22 mouse cellular contexts compared by ENCODE assay signal in the genomic region with DNA sequence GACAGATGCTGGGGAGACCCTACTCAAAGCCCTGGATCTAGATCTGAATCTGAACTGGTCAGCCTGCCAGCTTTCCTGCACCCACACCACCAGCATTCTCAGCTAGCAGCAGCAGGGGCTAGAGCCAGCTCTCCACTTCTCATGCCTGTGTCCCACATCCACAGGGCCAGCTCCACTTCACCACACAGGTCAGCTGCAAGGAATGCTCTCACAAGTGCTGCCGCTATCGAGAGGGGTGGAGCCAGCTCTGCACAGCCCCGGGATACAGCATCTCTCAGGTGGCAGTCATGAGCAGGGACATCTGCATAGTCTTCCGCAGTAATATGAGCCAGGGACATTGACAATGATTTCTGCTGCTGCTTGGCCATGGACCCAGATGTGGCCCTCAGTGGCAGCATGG. TPM values are rescaled to one million over a fixed set of nuclear protein-coding genes. Genes with fewer than 3 reads are reported as not detected.
DNase-seq lines count a peak whose midpoint lies in the region; ATAC-seq lines count a peak whose summit lies in the region.
"Had no signal": no experiment of that assay in that cellular context is flagged by ENCODE, and none has a peak within 500 bp of the region (broad histone marks: within the 10 kb centered on the region; RNA-seq: fewer than 3 reads in every experiment).

No protein-coding gene starts in this region.

- no peaks in the 10 kb centered on the region for H3K9me3 ChIP-seq in midbrain, embryonic 11.5 days (ENCODE audit: control insufficient read depth, low read length)
- no peaks in the 10 kb centered on the region for H3K9me3 ChIP-seq in midbrain, embryonic 14.5 days (ENCODE audit: control insufficient read depth, low read length)
- H3K9me3 ChIP-seq: heart, embryonic 15.5 days; megakaryocyte, embryonic 14.5 days had no signal

- no peak overlapping the region for H3K4me3 ChIP-seq in midbrain, embryonic 11.5 days (ENCODE audit: low read depth, low read length)
- H3K4me3 ChIP-seq in midbrain, embryonic 14.5 days (replicated peaks; ENCODE audit: low read depth, low read length): no peak overlapping the region
- H3K4me3 ChIP-seq: heart, embryonic 15.5 days; limb, embryonic 12.5 days; megakaryocyte, embryonic 14.5 days had no signal

- H3K4me2 ChIP-seq in midbrain, embryonic 11.5 days: no peak overlapping the region
- H3K4me2 ChIP-seq in midbrain, embryonic 14.5 days (ENCODE audit: low read length): no peak overlapping the region
- H3K4me2 ChIP-seq: heart, embryonic 15.5 days; limb, embryonic 12.5 days; liver, embryonic 11.5 days had no signal

- no peaks in the 10 kb centered on the region for H3K27me3 ChIP-seq in midbrain, embryonic 11.5 days (ENCODE audit: control insufficient read depth, insufficient read depth, low read length)
- no peaks in the 10 kb centered on the region for H3K27me3 ChIP-seq in midbrain, embryonic 14.5 days (ENCODE audit: control insufficient read depth, insufficient read depth, low read length)
- H3K27me3 ChIP-seq: heart, embryonic 15.5 days; limb, embryonic 12.5 days; megakaryocyte, embryonic 14.5 days had no signal

- H3K9ac ChIP-seq in midbrain, embryonic 11.5 days (ENCODE audit: low read length): no peak overlapping the region
- no peak overlapping the region for H3K9ac ChIP-seq in midbrain, embryonic 14.5 days (replicated peaks; ENCODE audit: low read length)
- H3K9ac ChIP-seq: heart, embryonic 15.5 days; limb, embryonic 12.5 days; liver, postnatal 0 days had no signal

- 93% methylated on average over 4 of the region's 4 CpGs for WGBS in midbrain, embryonic 11.5 days
- WGBS in midbrain, embryonic 14.5 days: over 99% methylated on average over 4 of the region's 4 CpGs

- H3K27ac ChIP-seq in midbrain, embryonic 11.5 days (ENCODE audit: low read depth, low read length): no peak overlapping the region
- no peak overlapping the region for H3K27ac ChIP-seq in midbrain, embryonic 14.5 days (replicated peaks; ENCODE audit: low read depth, low read length)
- H3K27ac ChIP-seq: heart, embryonic 15.5 days; hindbrain, postnatal 0 days; limb, embryonic 12.5 days had no signal

- no peaks in the 10 kb centered on the region for H3K4me1 ChIP-seq in midbrain, embryonic 11.5 days (ENCODE audit: control insufficient read depth, insufficient read depth, low read length)
- H3K4me1 ChIP-seq in midbrain, embryonic 14.5 days (ENCODE audit: control insufficient read depth, insufficient read depth, low read length): no peaks in the 10 kb centered on the region
- H3K4me1 ChIP-seq: heart, embryonic 15.5 days; limb, embryonic 12.5 days had no signal

- no peaks in the 10 kb centered on the region for H3K36me3 ChIP-seq in midbrain, embryonic 11.5 days (ENCODE audit: control insufficient read depth, insufficient read depth, low read length)
- 0 out of 2 replicates have a peak, but pooled peaks cover 4% of the 10 kb centered on the region for H3K36me3 ChIP-seq in midbrain, embryonic 14.5 days (ENCODE audit: control insufficient read depth, insufficient read depth, low read length)

- peak; percentile 77 for DNase-seq in heart, adult 11 months
- no peak for DNase-seq in heart, adult 9 months (ENCODE audit: low spot score in 2 of 2)
- peak; percentile 26 for DNase-seq in midbrain, embryonic 11.5 days (ENCODE audit: low spot score, missing footprints)
- no peak for DNase-seq in midbrain, embryonic 14.5 days
- peak; percentile 47 for DNase-seq in lung, postnatal 10 days
- no peak for DNase-seq in cerebellum, postnatal 4 days (ENCODE audit: low spot score in 2 of 2)
- no peak for DNase-seq in frontal cortex, postnatal 10 days (ENCODE audit: low spot score in 2 of 2)
- DNase-seq: adrenal gland, postnatal 10 days; cerebellum, adult 2 months; cerebellum, postnatal 36 days; gastrocnemius, postnatal 36 days; heart, postnatal 36 days; kidney, postnatal 25 days; liver, postnatal 0 days; right cerebral cortex, postnatal 4 days; thymus, postnatal 25 days had no signal

- ATAC-seq in midbrain, embryonic 11.5 days (ENCODE audit: low FRiP score): no peak
- ATAC-seq in midbrain, embryonic 14.5 days (ENCODE audit: low FRiP score, low TSS enrichment): no peak
- ATAC-seq: hindbrain, postnatal 0 days; intestine, postnatal 0 days; liver, postnatal 0 days had no signal

RNA-seq across cellular contexts. Expression of a gene that starts 54.5 kb away (rescaled TPM):
- polyA plus RNA-seq in midbrain, embryonic 11.5 days (2014; fragmentation: Nextera tagmentation; extraction: Ambion mirVana): 5.6 and 6.3 TPM in 2 replicates
- 12.4 and 14.3 TPM in 2 replicates for polyA plus RNA-seq in midbrain, embryonic 14.5 days (2014; fragmentation: Nextera tagmentation; extraction: Ambion mirVana)

Comparison
In these comparisons a context has a peak if more than half of its experiments do, and no peak if none do; other contexts are left out.
1. DNase-seq: peak in heart, adult 11 months (single experiment), midbrain, embryonic 11.5 days (single experiment) and lung, postnatal 10 days (single experiment); none in heart, adult 9 months (0 of 2), midbrain, embryonic 14.5 days (single experiment), cerebellum, postnatal 4 days (0 of 2) and frontal cortex, postnatal 10 days (0 of 2).